Mouse (Mus musculus): ENCODE measurements around the gene Sbf2. TPM values are rescaled to one million over a fixed set of nuclear protein-coding genes. Genes with fewer than 3 reads are reported as not detected.

Gene Sbf2
- polyA plus RNA-seq, 1 experiment from 2014 or later: 19.3 TPM

- WGBS: 43% methylated on average over 1 of the region's 1 CpGs
- TF ChIP-seq CTCF (IDR thresholded peaks at IDR 0.05; ENCODE audit: low read depth): no peak
- no peak overlapping the region for H3K4me2 ChIP-seq (replicated peaks; ENCODE audit: low read depth)
- no peaks in the 10 kb centered on the region for H3K9me3 ChIP-seq (ENCODE audit: control insufficient read depth)
- no peaks in the 10 kb centered on the region for H3K36me3 ChIP-seq (ENCODE audit: control insufficient read depth, insufficient read depth)
- no peak overlapping the region for H3K27ac ChIP-seq (ENCODE audit: low read depth, low read length)
- no peaks in the 10 kb centered on the region for H3K27me3 ChIP-seq (replicated peaks; ENCODE audit: control insufficient read depth, insufficient read depth, low read length)
- H3K4me3 ChIP-seq (ENCODE audit: low read depth, low read length): no peak overlapping the region
- H3K4me1 ChIP-seq (replicated peaks; ENCODE audit: control insufficient read depth, insufficient read depth, low read length): no peaks in the 10 kb centered on the region
- no peak overlapping the region for H3K9ac ChIP-seq (ENCODE audit: low read depth, low read length)
- ATAC-seq: no peak
Measured at GRCm38 (mm10) chr7:110525090-110525775, 89.5 kb downstream of the Sbf2 start.

- no peaks in the 10 kb centered on the region for H3K4me1 ChIP-seq (replicated peaks; ENCODE audit: control insufficient read depth, insufficient read depth, low read length)
- no peaks in the 10 kb centered on the region for H3K27me3 ChIP-seq (replicated peaks; ENCODE audit: control insufficient read depth, insufficient read depth, low read length)
- H3K9ac ChIP-seq (ENCODE audit: low read depth, low read length): no peak overlapping the region
- H3K4me3 ChIP-seq (ENCODE audit: low read depth, low read length): no peak overlapping the region
- H3K9me3 ChIP-seq (ENCODE audit: control insufficient read depth): no peaks in the 10 kb centered on the region
- WGBS: 53% methylated on average over 2 of the region's 2 CpGs
- ATAC-seq: no peak
- H3K36me3 ChIP-seq (ENCODE audit: control insufficient read depth, insufficient read depth): no peaks in the 10 kb centered on the region
- no peak for TF ChIP-seq CTCF (IDR thresholded peaks at IDR 0.05; ENCODE audit: low read depth)
- no peak overlapping the region for H3K27ac ChIP-seq (ENCODE audit: low read depth, low read length)
- no peak overlapping the region for H3K4me2 ChIP-seq (replicated peaks; ENCODE audit: low read depth)
Measured at GRCm38 (mm10) chr7:110516241-110517220, 98.2 kb downstream of the Sbf2 start.

- Histone ChIP-seq H3K9me3 (ENCODE audit: control insufficient read depth) (no peaks in the 10 kb centered on the region), H3K27me3 (replicated peaks; ENCODE audit: control insufficient read depth, insufficient read depth, low read length) (no peaks in the 10 kb centered on the region), H3K27ac (ENCODE audit: low read depth, low read length) (no peak overlapping the region), H3K4me3 (ENCODE audit: low read depth, low read length) (no peak overlapping the region), H3K4me1 (replicated peaks; ENCODE audit: control insufficient read depth, insufficient read depth, low read length) (no peaks in the 10 kb centered on the region), H3K9ac (ENCODE audit: low read depth, low read length) (no peak overlapping the region), H3K36me3 (ENCODE audit: control insufficient read depth, insufficient read depth) (no peaks in the 10 kb centered on the region), H3K4me2 (replicated peaks; ENCODE audit: low read depth) (no peak overlapping the region)
- ATAC-seq: no peak
- TF ChIP-seq CTCF (IDR thresholded peaks at IDR 0.05; ENCODE audit: low read depth): no peak
Measured at GRCm38 (mm10) chr7:110514131-110514530, 100.6 kb downstream of the Sbf2 start.

- Histone ChIP-seq H3K4me1 (replicated peaks; ENCODE audit: control insufficient read depth, insufficient read depth, low read length) (no peaks in the 10 kb centered on the region), H3K4me3 (ENCODE audit: low read depth, low read length) (no peak overlapping the region), H3K27ac (ENCODE audit: low read depth, low read length) (no peak overlapping the region), H3K4me2 (replicated peaks; ENCODE audit: low read depth) (no peak overlapping the region), H3K36me3 (ENCODE audit: control insufficient read depth, insufficient read depth) (no peaks in the 10 kb centered on the region), H3K9me3 (ENCODE audit: control insufficient read depth) (no peaks in the 10 kb centered on the region), H3K9ac (ENCODE audit: low read depth, low read length) (no peak overlapping the region), H3K27me3 (replicated peaks; ENCODE audit: control insufficient read depth, insufficient read depth, low read length) (no peaks in the 10 kb centered on the region)
- TF ChIP-seq CTCF (IDR thresholded peaks at IDR 0.05; ENCODE audit: low read depth): no peak
- no peak for ATAC-seq
- 74% methylated on average over 1 of the region's 1 CpGs for WGBS
Measured at GRCm38 (mm10) chr7:110498653-110499052, 116.1 kb downstream of the Sbf2 start.

- Histone ChIP-seq H3K36me3 (ENCODE audit: control insufficient read depth, insufficient read depth) (no peaks in the 10 kb centered on the region), H3K9ac (ENCODE audit: low read depth, low read length) (no peak overlapping the region), H3K27me3 (replicated peaks; ENCODE audit: control insufficient read depth, insufficient read depth, low read length) (no peaks in the 10 kb centered on the region), H3K4me2 (replicated peaks; ENCODE audit: low read depth) (no peak overlapping the region), H3K4me3 (ENCODE audit: low read depth, low read length) (no peak overlapping the region), H3K4me1 (replicated peaks; ENCODE audit: control insufficient read depth, insufficient read depth, low read length) (no peaks in the 10 kb centered on the region), H3K27ac (ENCODE audit: low read depth, low read length) (no peak overlapping the region), H3K9me3 (ENCODE audit: control insufficient read depth) (no peaks in the 10 kb centered on the region)
- ATAC-seq: no peak
- 89% methylated on average over 5 of the region's 5 CpGs for WGBS
- no peak for TF ChIP-seq CTCF (IDR thresholded peaks at IDR 0.05; ENCODE audit: low read depth)
Measured at GRCm38 (mm10) chr7:110491038-110491437, 123.7 kb downstream of the Sbf2 start.

- Histone ChIP-seq H3K4me2 (replicated peaks; ENCODE audit: low read depth) (no peak overlapping the region), H3K9me3 (ENCODE audit: control insufficient read depth) (no peaks in the 10 kb centered on the region), H3K4me1 (replicated peaks; ENCODE audit: control insufficient read depth, insufficient read depth, low read length) (no peaks in the 10 kb centered on the region), H3K36me3 (ENCODE audit: control insufficient read depth, insufficient read depth) (peaks cover 5% of the 10 kb centered on the region; the same call in 1 of the 2 replicates), H3K27me3 (replicated peaks; ENCODE audit: control insufficient read depth, insufficient read depth, low read length) (no peaks in the 10 kb centered on the region), H3K27ac (ENCODE audit: low read depth, low read length) (no peak overlapping the region), H3K9ac (ENCODE audit: low read depth, low read length) (no peak overlapping the region), H3K4me3 (ENCODE audit: low read depth, low read length) (no peak overlapping the region)
- no peak for ATAC-seq
- TF ChIP-seq CTCF (IDR thresholded peaks at IDR 0.05; ENCODE audit: low read depth): no peak
- WGBS: 92% methylated on average over 5 of the region's 5 CpGs
Measured at GRCm38 (mm10) chr7:110485051-110485450, 129.7 kb downstream of the Sbf2 start.
